Mouse (Mus musculus): ENCODE measurements at regions not wholly inside any gene's neighbourhood (a gene's known extent, or its start where the extent isn't known, plus 50 kb on each side); places are given as distances from the start of the nearest gene placed in this dataset.

DNA sequence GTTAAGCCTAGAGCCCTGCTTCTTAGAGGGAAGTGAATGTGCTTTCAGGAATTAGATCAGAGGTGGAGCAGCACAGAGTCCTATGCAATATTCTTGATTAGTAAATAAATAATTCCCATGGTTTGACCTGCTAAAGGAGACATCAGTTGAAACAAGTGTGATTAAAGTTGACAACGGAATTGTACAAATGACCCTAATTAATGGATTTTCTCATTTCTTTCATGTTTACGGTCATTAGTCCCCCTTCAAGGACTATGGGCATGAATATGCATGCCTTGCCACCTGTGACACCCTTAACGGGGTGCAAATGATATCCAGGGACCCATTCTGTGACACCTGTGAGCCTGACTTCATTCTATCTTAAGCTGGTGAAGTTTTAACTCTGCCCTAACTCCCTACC is 219.5 kb upstream of the Tenm3 start:
- Histone ChIP-seq H3K36me3 (ENCODE audit: control insufficient read depth, insufficient read depth, low read length) (no peaks in the 10 kb centered on the region), H3K9ac (ENCODE audit: low read depth, low read length) (no peak overlapping the region), H3K27ac (ENCODE audit: low read depth, low read length) (no peak overlapping the region), H3K9me3 (ENCODE audit: control insufficient read depth, low read length) (no peaks in the 10 kb centered on the region), H3K4me3 (ENCODE audit: low read depth, low read length) (no peak overlapping the region), H3K4me1 (replicated peaks; ENCODE audit: control insufficient read depth, insufficient read depth, low read length) (no peaks in the 10 kb centered on the region), H3K4me2 (replicated peaks; ENCODE audit: low read depth, low read length) (no peak overlapping the region), H3K27me3 (ENCODE audit: control insufficient read depth, insufficient read depth, low read length) (no peaks in the 10 kb centered on the region)
- ATAC-seq (ENCODE audit: low FRiP score) (no peak), DNase-seq (ENCODE audit: low spot score) (no peak)
- WGBS = 73% methylated on average over 3 of the region's 3 CpGs

GRCm38 (mm10) chr8:49043236-49043635 is 199.5 kb upstream of the Tenm3 start:
- H3K4me3 ChIP-seq (ENCODE audit: low read depth, low read length) = no peak overlapping the region
- no peaks in the 10 kb centered on the region for H3K27me3 ChIP-seq (ENCODE audit: control insufficient read depth, insufficient read depth, low read length)
- no peak overlapping the region for H3K27ac ChIP-seq (ENCODE audit: low read depth, low read length)
- 76% methylated on average over 6 of the region's 6 CpGs for WGBS
- DNase-seq (ENCODE audit: low spot score) = no peak
- ATAC-seq (ENCODE audit: low FRiP score) = no peak
- no peaks in the 10 kb centered on the region for H3K4me1 ChIP-seq (replicated peaks; ENCODE audit: control insufficient read depth, insufficient read depth, low read length)
- H3K9ac ChIP-seq (ENCODE audit: low read depth, low read length) = no peak overlapping the region
- no peaks in the 10 kb centered on the region for H3K36me3 ChIP-seq (ENCODE audit: control insufficient read depth, insufficient read depth, low read length)
- H3K4me2 ChIP-seq (replicated peaks; ENCODE audit: low read depth, low read length) = no peak overlapping the region
- H3K9me3 ChIP-seq (ENCODE audit: control insufficient read depth, low read length) = no peaks in the 10 kb centered on the region

- Histone ChIP-seq H3K4me3 (ENCODE audit: low read depth, low read length) (no peak overlapping the region), H3K27ac (ENCODE audit: low read depth, low read length) (no peak overlapping the region), H3K4me1 (replicated peaks; ENCODE audit: control insufficient read depth, insufficient read depth, low read length) (no peaks in the 10 kb centered on the region), H3K36me3 (ENCODE audit: control insufficient read depth, insufficient read depth, low read length) (no peaks in the 10 kb centered on the region), H3K4me2 (replicated peaks; ENCODE audit: low read depth, low read length) (no peak overlapping the region), H3K27me3 (ENCODE audit: control insufficient read depth, insufficient read depth, low read length) (no peaks in the 10 kb centered on the region), H3K9ac (ENCODE audit: low read depth, low read length) (no peak overlapping the region), H3K9me3 (ENCODE audit: control insufficient read depth, low read length) (no peaks in the 10 kb centered on the region)
- ATAC-seq (ENCODE audit: low FRiP score) (no peak), DNase-seq (ENCODE audit: low spot score) (no peak)
- WGBS = 83% methylated on average over 5 of the region's 5 CpGs
Measured at GRCm38 (mm10) chr8:49035970-49036700, 192.4 kb upstream of the Tenm3 start.

DNA sequence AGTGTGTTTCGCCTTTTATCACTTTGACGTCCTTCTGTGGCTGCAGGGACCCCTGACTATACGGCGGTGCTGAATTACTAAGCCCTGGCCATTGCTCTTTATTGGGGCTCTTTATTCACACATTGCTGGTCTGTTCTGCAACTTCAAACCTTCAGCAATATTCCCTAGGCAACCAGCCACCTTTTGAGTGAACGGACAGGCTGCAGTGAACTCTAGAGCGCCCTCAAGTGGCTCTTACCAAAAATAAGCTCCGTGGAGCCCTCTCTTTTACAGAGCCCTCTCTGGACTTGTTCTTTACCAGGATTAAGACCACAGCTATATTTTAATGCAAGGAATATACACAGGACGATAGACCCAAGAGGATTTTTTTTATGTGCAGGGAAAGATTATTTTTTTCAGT is 191.8 kb upstream of the Tenm3 start:
- Histone ChIP-seq H3K9ac (ENCODE audit: low read depth, low read length) (no peak overlapping the region), H3K9me3 (ENCODE audit: control insufficient read depth, low read length) (no peaks in the 10 kb centered on the region), H3K4me1 (replicated peaks; ENCODE audit: control insufficient read depth, insufficient read depth, low read length) (no peaks in the 10 kb centered on the region), H3K27me3 (ENCODE audit: control insufficient read depth, insufficient read depth, low read length) (no peaks in the 10 kb centered on the region), H3K4me3 (ENCODE audit: low read depth, low read length) (no peak overlapping the region), H3K27ac (ENCODE audit: low read depth, low read length) (no peak overlapping the region), H3K36me3 (ENCODE audit: control insufficient read depth, insufficient read depth, low read length) (no peaks in the 10 kb centered on the region), H3K4me2 (replicated peaks; ENCODE audit: low read depth, low read length) (no peak overlapping the region)
- DNase-seq (ENCODE audit: low spot score) (peak; percentile 72), ATAC-seq (ENCODE audit: low FRiP score) (no peak)
- WGBS = 38% methylated on average over 8 of the region's 8 CpGs

DNA sequence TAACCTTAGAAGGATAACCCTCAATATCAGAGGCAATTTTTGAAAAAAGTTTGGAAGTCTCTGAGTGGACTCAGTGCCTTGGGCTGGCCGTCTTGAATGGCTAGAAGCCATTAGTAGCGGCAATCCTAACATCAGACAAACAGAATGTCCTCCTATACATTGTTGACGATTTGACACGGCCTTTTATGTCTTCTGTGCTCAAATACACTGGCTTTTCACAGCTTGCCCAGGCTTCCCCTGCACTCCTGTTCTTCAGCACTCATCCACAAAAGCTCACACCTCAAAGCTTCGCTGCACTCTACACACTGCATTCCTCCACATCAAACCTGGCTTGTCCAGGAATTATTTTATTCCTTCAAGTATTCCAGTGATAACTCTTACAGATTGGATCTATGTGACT is 186.5 kb upstream of the Tenm3 start:
- 29% methylated on average over 5 of the region's 5 CpGs for WGBS
- DNase-seq (ENCODE audit: low spot score) = no peak
- H3K27ac ChIP-seq (ENCODE audit: low read depth, low read length) = no peak overlapping the region

DNA sequence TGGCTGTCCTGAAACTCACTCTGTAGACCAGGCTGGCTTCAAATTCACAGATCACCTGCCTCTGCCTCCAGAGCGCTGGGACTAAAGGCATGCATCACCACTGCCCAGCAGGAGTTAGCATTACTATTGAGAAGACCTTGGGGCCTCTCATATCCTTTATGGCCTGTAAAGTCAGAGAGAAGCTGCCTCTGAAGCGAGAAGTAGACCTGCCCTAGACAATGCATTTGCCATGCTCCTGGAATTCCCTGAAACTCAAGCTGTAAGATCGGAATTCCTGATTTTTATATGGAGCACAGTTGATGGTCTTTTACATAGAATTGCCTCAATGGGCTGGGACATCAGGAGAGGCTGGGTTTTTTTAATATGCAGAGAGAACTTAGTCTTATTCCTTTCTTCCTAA is 174.0 kb upstream of the Tenm3 start:
- Histone ChIP-seq H3K27ac (ENCODE audit: low read depth, low read length) (no peak overlapping the region), H3K36me3 (ENCODE audit: control insufficient read depth, insufficient read depth, low read length) (no peaks in the 10 kb centered on the region)
- 81% methylated on average over 3 of the region's 3 CpGs for WGBS

More for the DNA sequence above, 186.5 kb upstream of the Tenm3 start:
- no peaks in the 10 kb centered on the region for H3K4me1 ChIP-seq (replicated peaks; ENCODE audit: control insufficient read depth, insufficient read depth, low read length)
- ATAC-seq (ENCODE audit: low FRiP score) = no peak
- H3K4me3 ChIP-seq (ENCODE audit: low read depth, low read length) = no peak overlapping the region
- H3K36me3 ChIP-seq (ENCODE audit: control insufficient read depth, insufficient read depth, low read length) = no peaks in the 10 kb centered on the region
- H3K27me3 ChIP-seq (ENCODE audit: control insufficient read depth, insufficient read depth, low read length) = no peaks in the 10 kb centered on the region
- H3K9ac ChIP-seq (ENCODE audit: low read depth, low read length) = no peak overlapping the region
- H3K4me2 ChIP-seq (replicated peaks; ENCODE audit: low read depth, low read length) = no peak overlapping the region
- no peaks in the 10 kb centered on the region for H3K9me3 ChIP-seq (ENCODE audit: control insufficient read depth, low read length)

GRCm38 (mm10) chr8:49015701-49016100 is 171.9 kb upstream of the Tenm3 start:
- DNase-seq (ENCODE audit: low spot score) (no peak), ATAC-seq (ENCODE audit: low FRiP score) (no peak)
- no peak overlapping the region for H3K4me2 ChIP-seq (replicated peaks; ENCODE audit: low read depth, low read length)
- no peaks in the 10 kb centered on the region for H3K27me3 ChIP-seq (ENCODE audit: control insufficient read depth, insufficient read depth, low read length)
- no peaks in the 10 kb centered on the region for H3K36me3 ChIP-seq (ENCODE audit: control insufficient read depth, insufficient read depth, low read length)
- H3K9ac ChIP-seq (ENCODE audit: low read depth, low read length) = no peak overlapping the region
- H3K4me1 ChIP-seq (replicated peaks; ENCODE audit: control insufficient read depth, insufficient read depth, low read length) = no peaks in the 10 kb centered on the region
- WGBS = 92% methylated on average over 7 of the region's 7 CpGs
- no peak overlapping the region for H3K27ac ChIP-seq (ENCODE audit: low read depth, low read length)
- no peak overlapping the region for H3K4me3 ChIP-seq (ENCODE audit: low read depth, low read length)
- no peaks in the 10 kb centered on the region for H3K9me3 ChIP-seq (ENCODE audit: control insufficient read depth, low read length)

More for the DNA sequence above, 174.0 kb upstream of the Tenm3 start:
- Histone ChIP-seq H3K4me2 (replicated peaks; ENCODE audit: low read depth, low read length) (no peak overlapping the region), H3K9ac (ENCODE audit: low read depth, low read length) (no peak overlapping the region), H3K9me3 (ENCODE audit: control insufficient read depth, low read length) (no peaks in the 10 kb centered on the region), H3K4me1 (replicated peaks; ENCODE audit: control insufficient read depth, insufficient read depth, low read length) (no peaks in the 10 kb centered on the region), H3K27me3 (ENCODE audit: control insufficient read depth, insufficient read depth, low read length) (no peaks in the 10 kb centered on the region), H3K4me3 (ENCODE audit: low read depth, low read length) (no peak overlapping the region)
- ATAC-seq (ENCODE audit: low FRiP score) (no peak), DNase-seq (ENCODE audit: low spot score) (no peak)

GRCm38 (mm10) chr8:49015200-49015599 is 171.4 kb upstream of the Tenm3 start:
- Histone ChIP-seq H3K9me3 (ENCODE audit: control insufficient read depth, low read length) (no peaks in the 10 kb centered on the region), H3K27ac (ENCODE audit: low read depth, low read length) (no peak overlapping the region), H3K4me3 (ENCODE audit: low read depth, low read length) (no peak overlapping the region), H3K36me3 (ENCODE audit: control insufficient read depth, insufficient read depth, low read length) (no peaks in the 10 kb centered on the region), H3K4me1 (replicated peaks; ENCODE audit: control insufficient read depth, insufficient read depth, low read length) (no peaks in the 10 kb centered on the region), H3K27me3 (ENCODE audit: control insufficient read depth, insufficient read depth, low read length) (no peaks in the 10 kb centered on the region), H3K9ac (ENCODE audit: low read depth, low read length) (no peak overlapping the region), H3K4me2 (replicated peaks; ENCODE audit: low read depth, low read length) (no peak overlapping the region)
- WGBS = 79% methylated on average over 8 of the region's 8 CpGs
- DNase-seq (ENCODE audit: low spot score) (no peak), ATAC-seq (ENCODE audit: low FRiP score) (no peak)

DNA sequence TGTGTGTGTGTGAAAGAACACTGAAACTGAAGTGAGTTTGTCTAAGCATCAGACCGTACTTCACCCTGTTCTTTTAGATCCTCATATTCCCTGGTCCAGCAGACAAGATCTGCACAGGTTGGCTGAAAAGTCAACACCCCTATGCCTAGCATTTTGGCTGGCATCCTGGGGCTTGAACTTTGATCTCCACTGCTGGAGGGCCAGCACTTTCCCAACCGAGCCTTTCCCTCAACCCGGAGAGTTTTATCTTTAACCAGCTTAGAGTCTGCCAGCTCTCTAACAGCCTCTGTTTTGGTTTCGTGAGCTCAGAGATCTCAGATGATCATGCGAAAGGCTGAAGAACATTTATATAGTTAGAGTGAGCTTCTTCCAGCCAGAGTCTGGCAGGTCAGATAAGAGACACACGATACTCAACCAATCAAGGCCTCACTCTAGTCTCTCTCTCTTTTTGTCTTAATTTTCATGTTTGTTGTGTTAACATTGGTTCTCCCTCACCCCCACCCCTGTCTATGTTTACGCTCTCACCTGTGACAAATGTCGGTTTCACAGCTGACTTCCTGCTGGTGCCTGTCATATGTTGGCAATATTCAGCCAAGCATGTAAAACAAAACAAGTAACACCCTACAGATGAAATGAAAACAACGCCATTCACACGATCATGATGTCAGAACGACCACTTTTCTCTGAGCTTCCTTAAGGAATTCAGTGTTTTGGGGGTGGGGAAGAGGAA is 162.7 kb upstream of the Tenm3 start:
- DNase-seq (ENCODE audit: low spot score) (no peak), ATAC-seq (ENCODE audit: low FRiP score) (no peak)
- WGBS = 71% methylated on average over 11 of the region's 11 CpGs
- no peaks in the 10 kb centered on the region for H3K9me3 ChIP-seq (ENCODE audit: control insufficient read depth, low read length)
- no peaks in the 10 kb centered on the region for H3K36me3 ChIP-seq (ENCODE audit: control insufficient read depth, insufficient read depth, low read length)
- H3K4me1 ChIP-seq (replicated peaks; ENCODE audit: control insufficient read depth, insufficient read depth, low read length) = no peaks in the 10 kb centered on the region
- H3K9ac ChIP-seq (ENCODE audit: low read depth, low read length) = no peak overlapping the region
- H3K27me3 ChIP-seq (ENCODE audit: control insufficient read depth, insufficient read depth, low read length) = no peaks in the 10 kb centered on the region
- no peak overlapping the region for H3K4me3 ChIP-seq (ENCODE audit: low read depth, low read length)
- H3K4me2 ChIP-seq (replicated peaks; ENCODE audit: low read depth, low read length) = no peak overlapping the region
- H3K27ac ChIP-seq (ENCODE audit: low read depth, low read length) = no peak overlapping the region

Data from hindbrain, embryonic 11.5 days (tissue).